Mouse (Mus musculus): ENCODE measurements around the gene M1ap.

DNA sequence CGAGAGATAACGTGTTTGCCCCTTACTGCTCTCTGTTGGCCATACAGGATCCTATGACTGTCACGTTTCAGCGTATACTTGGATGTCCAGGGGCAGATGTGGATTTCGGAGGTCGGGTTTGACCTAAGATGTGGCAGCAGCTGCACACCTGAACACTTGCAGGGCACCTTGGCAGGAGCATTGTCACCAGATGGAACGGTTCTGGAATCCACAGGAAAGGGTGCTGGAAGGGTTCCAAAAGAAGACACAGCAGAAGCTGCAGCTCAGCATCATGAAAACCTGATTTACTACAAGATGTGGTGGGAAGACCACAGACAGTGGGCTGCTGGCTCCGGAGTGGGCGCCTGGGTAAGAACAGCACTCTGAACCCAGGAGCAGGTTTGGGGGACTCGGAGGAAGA is 20.6 kb upstream of the M1ap start:
- TF ChIP-seq CTCF (IDR thresholded peaks at IDR 0.05 in 2 of 3, conservative IDR thresholded peaks at IDR 0.05 in 1 of 3; ENCODE audit: control insufficient read depth in 1 of 3, insufficient read depth in 1 of 3, low read depth in 2 of 3, low read length in 3 of 3, poor library complexity in 1 of 3, severe bottlenecking in 1 of 3) (no peak), POLR2A (IDR thresholded peaks at IDR 0.05; ENCODE audit: control insufficient read depth in 1 of 2, insufficient read depth in 1 of 2, low read depth in 1 of 2, low read length in 2 of 2, poor library complexity in 1 of 2) (no peak), TCF12 (IDR thresholded peaks at IDR 0.05; ENCODE audit: low read depth, low read length) (no peak), KAT2A (conservative IDR thresholded peaks at IDR 0.05; ENCODE audit: low read depth, low read length) (no peak), USF1 (IDR thresholded peaks at IDR 0.05; ENCODE audit: low read depth, low read length) (no peak), MXI1 (IDR thresholded peaks at IDR 0.05; ENCODE audit: low read depth, low read length) (no peak), E2F4 (IDR thresholded peaks at IDR 0.05; ENCODE audit: borderline replicate concordance, low read depth, low read length) (no peak), POLR2AphosphoS2 (IDR thresholded peaks at IDR 0.05; ENCODE audit: low read length) (no peak)

Data from MEL (cell line).